Mouse (Mus musculus) embryonic facial prominence, embryonic 14.5 days (tissue): ENCODE measurements around the gene Unc13a. TPM values are rescaled to one million over a fixed set of nuclear protein-coding genes. Genes with fewer than 3 reads are reported as not detected.
A peak's percentile ranks its signal among the peaks of the same experiment; 100 is the strongest.

Experiments
- ATAC-seq: fragments of 200-750 bp; cut with Nextera tagmentation; 2 replicates; pipeline ENCODE4 v1.8.0; 2017; ENCODE audit warnings: low read depth, moderate number of reproducible peaks, moderate TSS enrichment
- DNase-seq: peaks from one replicate; pipeline ENCODE4 v3.0.0-alpha.2; 2015; ENCODE audit warnings: low spot score
- H3K27ac ChIP-seq: fragments of 300-500 bp; sonication (generic); replicated peaks from 2 replicates; pipeline ENCODE4 v1.5.1; 2014; ENCODE audit warnings: low read depth, mild to moderate bottlenecking, low read length, moderate library complexity
- H3K27me3 ChIP-seq: fragments of 300-500 bp; sonication (generic); replicated peaks from 2 replicates; pipeline ENCODE4 v1.6.1; 2014; ENCODE audit warnings: low read length; ENCODE audit not compliant: control insufficient read depth, insufficient read depth
- H3K36me3 ChIP-seq: fragments of 300-500 bp; sonication (generic); 2 replicates; pipeline ENCODE4 v1.6.1; 2014; ENCODE audit warnings: low read length, mixed read lengths; ENCODE audit not compliant: control insufficient read depth, insufficient read depth
- H3K4me1 ChIP-seq: fragments of 300-500 bp; sonication (generic); 2 replicates; pipeline ENCODE4 v1.6.1; 2014; ENCODE audit warnings: antibody characterized with exemption, low read length; ENCODE audit not compliant: control insufficient read depth, insufficient read depth
- H3K4me2 ChIP-seq: fragments of 300-500 bp; sonication (generic); 2 replicates; pipeline ENCODE4 v1.6.1; 2014; ENCODE audit warnings: low read depth, mild to moderate bottlenecking, low read length, moderate library complexity, mixed read lengths
- H3K4me3 ChIP-seq: fragments of 300-500 bp; sonication (generic); 2 replicates; pipeline ENCODE4 v1.5.1; 2014; ENCODE audit warnings: low read depth, mild to moderate bottlenecking, low read length
- H3K9ac ChIP-seq: fragments of 300-500 bp; sonication (generic); 2 replicates; pipeline ENCODE4 v1.6.1; 2014; ENCODE audit warnings: low read depth, mild to moderate bottlenecking, low read length, moderate library complexity, mixed read lengths
- H3K9me3 ChIP-seq: fragments of 300-500 bp; sonication (generic); 2 replicates; pipeline ENCODE4 v1.6.1; 2016; ENCODE audit warnings: low read length; ENCODE audit not compliant: control insufficient read depth
- WGBS: fragments of 180-500 bp; shearing (Covaris S2); extraction: QIAGEN DNeasy Blood & Tissue Kit; methylation state at CpG from one replicate; pipeline ENCODE4 v1.1.7; 2014; 5-methylcytosine and 5-hydroxymethylcytosine counted together
- polyA plus RNA-seq: library from polyadenylated mRNA; unstranded; fragments of >200 nt; fragmentation: Nextera tagmentation; extraction: Ambion mirVana; gene quantifications from 2 replicates; pipeline ENCODE4 v1.2.1, GENCODE M21; 2014

The Unc13a gene
- polyA plus RNA-seq, 1 experiment from 2014 or later, result 1.1 TPM

GRCm38 (mm10) chr8:71591017-71591416, 80.5 kb downstream of the Unc13a start:
- H3K36me3 ChIP-seq, result peaks cover 22% of the 10 kb centered on the region
- H3K4me2 ChIP-seq, result peak overlapping the region; percentile 96
- peaks cover 13% of the 10 kb centered on the region for H3K4me1 ChIP-seq
- H3K9me3 ChIP-seq, result no peaks in the 10 kb centered on the region
- DNase-seq (no peak), ATAC-seq (no peak)
- H3K9ac ChIP-seq, result peak overlapping the region; percentile 96
- H3K27me3 ChIP-seq, result no peaks in the 10 kb centered on the region
- peak overlapping the region; percentile 90 for H3K4me3 ChIP-seq
- 20% methylated on average over 5 of the region's 5 CpGs for WGBS
- peak overlapping the region; percentile 97 for H3K27ac ChIP-seq

- no peak overlapping the region for H3K9ac ChIP-seq
- 80% methylated on average over 3 of the region's 3 CpGs for WGBS
- no peak for DNase-seq
- no peak overlapping the region for H3K4me3 ChIP-seq
- no peak for ATAC-seq
- no peak overlapping the region for H3K4me2 ChIP-seq
- no peaks in the 10 kb centered on the region for H3K27me3 ChIP-seq
- H3K27ac ChIP-seq, result no peak overlapping the region
- peaks cover 32% of the 10 kb centered on the region for H3K36me3 ChIP-seq
- H3K9me3 ChIP-seq, result no peaks in the 10 kb centered on the region
- H3K4me1 ChIP-seq, result peaks cover 13% of the 10 kb centered on the region
Measured at GRCm38 (mm10) chr8:71588762-71589161, 82.8 kb downstream of the Unc13a start.

- Histone ChIP-seq H3K4me2 (no peak overlapping the region), H3K9me3 (no peaks in the 10 kb centered on the region), H3K4me3 (no peak overlapping the region), H3K4me1 (peaks cover 4% of the 10 kb centered on the region), H3K27ac (no peak overlapping the region), H3K36me3 (peaks cover 32% of the 10 kb centered on the region), H3K27me3 (no peaks in the 10 kb centered on the region), H3K9ac (no peak overlapping the region)
- ATAC-seq, result no peak
- 79% methylated on average over 2 of the region's 2 CpGs for WGBS
- DNase-seq, result peak; percentile 22
Measured at GRCm38 (mm10) chr8:71586891-71587290, 84.7 kb downstream of the Unc13a start.

- Histone ChIP-seq H3K27me3 (no peaks in the 10 kb centered on the region), H3K4me1 (no peaks in the 10 kb centered on the region), H3K4me3 (no peak overlapping the region), H3K4me2 (no peak overlapping the region), H3K27ac (no peak overlapping the region), H3K36me3 (peaks cover 12% of the 10 kb centered on the region; the same call in 1 of the 2 replicates), H3K9ac (no peak overlapping the region), H3K9me3 (no peaks in the 10 kb centered on the region)
- DNase-seq (peak; percentile 20), ATAC-seq (no peak)
- WGBS, result 41% methylated on average over 9 of the region's 9 CpGs
Measured at GRCm38 (mm10) chr8:71580201-71580600, 91.4 kb downstream of the Unc13a start.

- Histone ChIP-seq H3K4me1 (no peaks in the 10 kb centered on the region), H3K9ac (no peak overlapping the region), H3K4me3 (no peak overlapping the region), H3K27me3 (no peaks in the 10 kb centered on the region), H3K9me3 (no peaks in the 10 kb centered on the region), H3K27ac (no peak overlapping the region), H3K4me2 (no peak overlapping the region), H3K36me3 (peaks cover 4% of the 10 kb centered on the region; the same call in 1 of the 2 replicates)
- no peak for DNase-seq
- 85% methylated on average over 13 of the region's 14 CpGs for WGBS
- no peak for ATAC-seq
Measured at GRCm38 (mm10) chr8:71579476-71579875, 92.1 kb downstream of the Unc13a start.

GRCm38 (mm10) chr8:71579009-71579408, 92.5 kb downstream of the Unc13a start:
- no peak for ATAC-seq
- DNase-seq, result no peak
- Histone ChIP-seq H3K4me3 (no peak overlapping the region), H3K36me3 (no peaks in the 10 kb centered on the region), H3K4me1 (no peaks in the 10 kb centered on the region), H3K27me3 (no peaks in the 10 kb centered on the region), H3K27ac (no peak overlapping the region), H3K4me2 (no peak overlapping the region), H3K9me3 (no peaks in the 10 kb centered on the region), H3K9ac (no peak overlapping the region)
- WGBS, result 93% methylated on average over 1 of the region's 1 CpGs

GRCm38 (mm10) chr8:71577856-71578387, 93.6 kb downstream of the Unc13a start:
- no peaks in the 10 kb centered on the region for H3K27me3 ChIP-seq
- no peak overlapping the region for H3K4me3 ChIP-seq
- WGBS, result 59% methylated on average over 4 of the region's 4 CpGs
- no peaks in the 10 kb centered on the region for H3K9me3 ChIP-seq
- no peak overlapping the region for H3K9ac ChIP-seq
- 0 out of 2 replicates have a peak, but pooled peaks cover under 1% of the 10 kb centered on the region for H3K4me1 ChIP-seq
- ATAC-seq (no peak), DNase-seq (no peak)
- H3K4me2 ChIP-seq, result no peak overlapping the region
- no peaks in the 10 kb centered on the region for H3K36me3 ChIP-seq
- H3K27ac ChIP-seq, result no peak overlapping the region

- no peaks in the 10 kb centered on the region for H3K36me3 ChIP-seq
- no peak overlapping the region for H3K4me3 ChIP-seq
- no peak overlapping the region for H3K4me2 ChIP-seq
- 46% methylated on average over 1 of the region's 1 CpGs for WGBS
- H3K4me1 ChIP-seq, result peaks cover 12% of the 10 kb centered on the region; the same call in 1 of the 2 replicates
- DNase-seq, result no peak
- H3K9me3 ChIP-seq, result no peaks in the 10 kb centered on the region
- H3K9ac ChIP-seq, result no peak overlapping the region
- ATAC-seq, result no peak
- no peaks in the 10 kb centered on the region for H3K27me3 ChIP-seq
- no peak overlapping the region for H3K27ac ChIP-seq
Measured at GRCm38 (mm10) chr8:71575020-71575419, 96.5 kb downstream of the Unc13a start.

- DNase-seq, result no peak
- no peak overlapping the region for H3K4me3 ChIP-seq
- ATAC-seq, result no peak
- H3K27ac ChIP-seq, result no peak overlapping the region
- no peaks in the 10 kb centered on the region for H3K9me3 ChIP-seq
- no peak overlapping the region for H3K9ac ChIP-seq
- H3K4me1 ChIP-seq, result peaks cover 12% of the 10 kb centered on the region; the same call in 1 of the 2 replicates
- H3K4me2 ChIP-seq, result no peak overlapping the region
- 69% methylated on average over 7 of the region's 7 CpGs for WGBS
- H3K27me3 ChIP-seq, result no peaks in the 10 kb centered on the region
- H3K36me3 ChIP-seq, result no peaks in the 10 kb centered on the region
Measured at GRCm38 (mm10) chr8:71574426-71574825, 97.1 kb downstream of the Unc13a start.
